Mouse (Mus musculus): ENCODE data around the gene Celf1. TPM values are rescaled to one million over a fixed set of nuclear protein-coding genes. Genes with fewer than 3 reads are reported as not detected.
"Not testable (repeated sequence)": the region's sequence is repeated elsewhere in the genome, so short reads cannot be mapped to it uniquely, and the experiment has no call there.

Celf1 gene
- polyA plus RNA-seq (2014; fragmentation: Nextera tagmentation; extraction: Ambion mirVana) = 48.5 and 53.8 TPM in 2 replicates

DNA sequence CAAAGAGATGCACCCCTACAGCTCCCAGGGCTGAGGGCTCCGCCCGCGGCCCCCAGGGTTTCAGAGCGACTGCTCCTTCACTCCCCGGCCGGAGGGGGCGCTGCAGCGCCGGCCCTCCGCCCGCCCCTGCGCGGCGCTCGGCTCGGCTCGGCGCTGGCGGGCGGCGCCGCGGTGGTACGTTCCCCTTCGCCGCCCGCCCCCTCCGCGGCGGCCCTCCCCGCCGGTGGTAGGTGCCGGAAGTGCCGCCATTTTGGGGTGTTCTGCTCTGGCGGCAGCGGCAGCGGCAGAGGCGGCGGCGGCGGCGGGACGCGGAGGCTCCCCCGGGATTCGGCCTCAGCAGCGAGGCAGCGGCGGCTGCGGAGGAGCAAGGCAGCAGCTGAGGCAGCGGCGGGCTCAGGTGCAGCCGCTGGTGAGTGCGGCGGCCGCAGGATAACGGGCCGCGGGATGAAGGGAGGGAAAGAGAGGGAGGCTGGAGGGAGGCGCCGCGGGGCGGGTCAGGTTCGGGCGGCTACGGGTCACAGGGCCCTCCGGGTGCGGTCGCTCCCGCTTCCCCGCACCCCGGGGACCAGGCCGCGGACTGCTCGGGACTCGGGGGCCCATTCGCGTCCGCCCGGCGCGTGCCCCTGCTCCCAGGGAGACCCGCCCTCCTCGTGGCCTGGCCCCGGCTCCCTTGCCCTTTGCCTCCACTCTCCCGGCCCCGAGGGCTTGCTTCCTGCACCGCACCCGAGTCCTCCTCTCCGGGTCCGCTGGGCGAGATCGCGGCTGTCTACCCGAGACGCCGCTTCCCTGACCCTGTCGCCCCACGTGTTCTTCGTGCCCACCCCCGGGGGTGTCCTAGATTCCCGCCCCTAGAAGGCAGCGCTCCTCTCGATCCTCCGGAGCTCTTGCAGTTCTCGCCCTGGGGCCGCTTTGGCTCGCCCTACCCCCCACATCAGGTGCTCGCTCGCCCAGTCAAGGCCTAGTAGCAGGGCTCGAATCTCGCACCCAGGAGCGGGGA lies at the start of gene Celf1:
TSS of gene Celf1 (plus strand) at position 150 of the 997 bp plus-strand sequence.
- DNase-seq (ENCODE audit: low spot score) (peak; percentile 95), ATAC-seq (ENCODE audit: low read depth) (peak; percentile 97)
- Histone ChIP-seq H3K4me1 (ENCODE audit: control insufficient read depth, insufficient read depth, low read length) (peaks cover 23% of the 10 kb centered on the region), H3K36me3 (ENCODE audit: control insufficient read depth, insufficient read depth, low read length) (no peaks in the 10 kb centered on the region), H3K27ac (replicated peaks; ENCODE audit: low read depth, low read length) (peak within 1 kb of the TSS; percentile 91), H3K4me2 (ENCODE audit: low read depth, low read length) (peak within 1 kb of the TSS; percentile 71), H3K9me3 (ENCODE audit: control insufficient read depth, low read length) (no peaks in the 10 kb centered on the region), H3K27me3 (replicated peaks; ENCODE audit: control insufficient read depth, insufficient read depth, low read length) (no peaks in the 10 kb centered on the region), H3K4me3 (ENCODE audit: low read depth, low read length) (peak within 1 kb of the TSS; percentile 90), H3K9ac (ENCODE audit: low read depth, low read length) (peak within 1 kb of the TSS; percentile 96)
- 0% methylated on average over 39 of the region's 113 CpGs for WGBS

DNA sequence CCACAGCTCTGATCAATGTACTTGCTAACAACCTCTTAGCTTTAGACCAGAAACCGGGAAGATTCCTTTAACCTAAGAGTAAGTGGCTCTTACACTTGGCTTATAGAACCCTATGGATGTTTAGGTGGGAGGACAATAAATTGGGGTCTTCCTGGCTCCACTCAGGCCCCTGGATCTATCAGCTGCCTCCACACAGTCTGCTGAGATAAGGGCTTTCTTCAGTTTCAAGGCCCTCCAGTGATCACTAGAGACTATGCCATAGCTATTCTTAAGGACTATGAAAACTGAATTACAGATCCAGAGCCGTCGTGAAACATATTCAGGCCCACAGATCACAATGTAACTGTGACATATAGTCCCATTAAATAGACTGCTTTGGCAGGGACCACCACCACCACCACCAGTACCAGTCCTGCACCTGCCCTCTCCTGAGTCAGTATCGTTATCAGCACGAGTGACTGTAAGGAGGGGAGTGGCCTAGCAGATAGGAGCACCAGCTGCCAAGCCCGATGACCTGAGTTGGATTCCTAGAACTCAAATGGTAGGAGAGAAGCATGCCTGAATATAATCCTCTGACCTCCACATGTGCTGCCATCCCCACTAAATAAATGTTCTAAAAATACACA lies 46.4 kb upstream of the Celf1 start:
- 94% methylated on average over 6 of the region's 6 CpGs for WGBS
- peaks cover 15% of the 10 kb centered on the region for H3K27me3 ChIP-seq (replicated peaks; ENCODE audit: control insufficient read depth, insufficient read depth, low read length)

DNA sequence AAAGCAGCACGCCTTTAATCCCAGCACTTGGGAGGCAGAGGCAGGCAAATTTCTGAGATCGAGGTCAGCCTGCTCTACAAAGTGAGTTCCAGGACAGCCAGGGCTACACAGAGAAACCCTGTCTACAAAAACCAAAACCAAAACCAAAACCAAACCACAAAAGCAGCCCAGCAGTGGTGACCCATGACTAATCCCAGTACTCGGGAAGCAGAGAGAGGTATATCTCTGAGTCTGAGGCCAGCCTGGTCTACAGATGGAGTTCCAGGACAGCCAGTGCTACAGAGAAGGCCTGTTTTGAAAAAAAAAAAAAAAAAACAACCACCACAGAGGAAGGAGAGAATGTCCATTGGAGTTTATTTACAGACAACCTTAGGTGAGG lies 45.9 kb upstream of the Celf1 start:
- H3K4me1 ChIP-seq (ENCODE audit: control insufficient read depth, insufficient read depth, low read length); H3K4me2 ChIP-seq (ENCODE audit: low read depth, low read length); H3K4me3 ChIP-seq (ENCODE audit: low read depth, low read length); DNase-seq (ENCODE audit: low spot score); H3K27ac ChIP-seq (replicated peaks; ENCODE audit: low read depth, low read length); H3K9me3 ChIP-seq (ENCODE audit: control insufficient read depth, low read length); ATAC-seq (ENCODE audit: low read depth); H3K9ac ChIP-seq (ENCODE audit: low read depth, low read length): not testable (repeated sequence)
- WGBS = 90% methylated on average over 3 of the region's 3 CpGs
- peaks cover 11% of the 10 kb centered on the region for H3K27me3 ChIP-seq (replicated peaks; ENCODE audit: control insufficient read depth, insufficient read depth, low read length)
- peaks cover 61% of the 10 kb centered on the region for H3K36me3 ChIP-seq (ENCODE audit: control insufficient read depth, insufficient read depth, low read length)

More for the DNA sequence above, 46.4 kb upstream of the Celf1 start:
- no peak overlapping the region for H3K4me3 ChIP-seq (ENCODE audit: low read depth, low read length)
- no peak overlapping the region for H3K27ac ChIP-seq (replicated peaks; ENCODE audit: low read depth, low read length)
- DNase-seq (ENCODE audit: low spot score) (no peak), ATAC-seq (ENCODE audit: low read depth) (no peak)
- peaks cover 7% of the 10 kb centered on the region; the same call in 1 of the 2 replicates for H3K4me1 ChIP-seq (ENCODE audit: control insufficient read depth, insufficient read depth, low read length)
- no peak overlapping the region for H3K9ac ChIP-seq (ENCODE audit: low read depth, low read length)
- no peak overlapping the region for H3K4me2 ChIP-seq (ENCODE audit: low read depth, low read length)
- peaks cover 56% of the 10 kb centered on the region for H3K36me3 ChIP-seq (ENCODE audit: control insufficient read depth, insufficient read depth, low read length)
- H3K9me3 ChIP-seq (ENCODE audit: control insufficient read depth, low read length) = no peaks in the 10 kb centered on the region

DNA sequence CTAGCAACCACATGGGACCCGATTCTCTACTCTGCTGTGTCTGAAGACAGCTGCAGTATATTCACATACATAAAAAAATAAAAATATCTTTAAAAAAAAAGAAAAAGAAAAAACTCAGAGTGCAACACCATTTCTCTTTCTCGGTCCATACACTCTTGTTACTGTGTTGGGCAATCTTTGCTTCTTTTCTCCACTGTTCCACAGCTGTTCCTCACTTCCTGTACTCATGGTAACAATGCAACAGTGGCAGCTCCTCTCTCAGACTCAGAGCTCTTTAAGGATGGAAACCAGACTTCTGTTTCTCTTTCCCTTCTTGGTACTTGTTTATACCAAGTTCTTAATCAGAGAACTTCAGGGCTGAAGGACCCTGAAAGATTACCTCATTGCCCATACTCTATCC lies 36.8 kb upstream of the Celf1 start:
- peak overlapping the region; percentile 97 for H3K4me3 ChIP-seq (ENCODE audit: low read depth, low read length)
- WGBS = 85% methylated on average over 2 of the region's 2 CpGs
- H3K4me2 ChIP-seq (ENCODE audit: low read depth, low read length) = peak overlapping the region; percentile 79
- H3K27me3 ChIP-seq (replicated peaks; ENCODE audit: control insufficient read depth, insufficient read depth, low read length) = no peaks in the 10 kb centered on the region
- 0 out of 2 replicates have a peak overlapping the region, but pooled peaks have one; percentile 91 for H3K27ac ChIP-seq (replicated peaks; ENCODE audit: low read depth, low read length)
- ATAC-seq (ENCODE audit: low read depth) (no peak), DNase-seq (ENCODE audit: low spot score) (no peak)
- H3K36me3 ChIP-seq (ENCODE audit: control insufficient read depth, insufficient read depth, low read length) = peaks cover 53% of the 10 kb centered on the region
- peak overlapping the region; percentile 95 for H3K9ac ChIP-seq (ENCODE audit: low read depth, low read length)
- H3K9me3 ChIP-seq (ENCODE audit: control insufficient read depth, low read length) = no peaks in the 10 kb centered on the region
- H3K4me1 ChIP-seq (ENCODE audit: control insufficient read depth, insufficient read depth, low read length) = peaks cover 11% of the 10 kb centered on the region

DNA sequence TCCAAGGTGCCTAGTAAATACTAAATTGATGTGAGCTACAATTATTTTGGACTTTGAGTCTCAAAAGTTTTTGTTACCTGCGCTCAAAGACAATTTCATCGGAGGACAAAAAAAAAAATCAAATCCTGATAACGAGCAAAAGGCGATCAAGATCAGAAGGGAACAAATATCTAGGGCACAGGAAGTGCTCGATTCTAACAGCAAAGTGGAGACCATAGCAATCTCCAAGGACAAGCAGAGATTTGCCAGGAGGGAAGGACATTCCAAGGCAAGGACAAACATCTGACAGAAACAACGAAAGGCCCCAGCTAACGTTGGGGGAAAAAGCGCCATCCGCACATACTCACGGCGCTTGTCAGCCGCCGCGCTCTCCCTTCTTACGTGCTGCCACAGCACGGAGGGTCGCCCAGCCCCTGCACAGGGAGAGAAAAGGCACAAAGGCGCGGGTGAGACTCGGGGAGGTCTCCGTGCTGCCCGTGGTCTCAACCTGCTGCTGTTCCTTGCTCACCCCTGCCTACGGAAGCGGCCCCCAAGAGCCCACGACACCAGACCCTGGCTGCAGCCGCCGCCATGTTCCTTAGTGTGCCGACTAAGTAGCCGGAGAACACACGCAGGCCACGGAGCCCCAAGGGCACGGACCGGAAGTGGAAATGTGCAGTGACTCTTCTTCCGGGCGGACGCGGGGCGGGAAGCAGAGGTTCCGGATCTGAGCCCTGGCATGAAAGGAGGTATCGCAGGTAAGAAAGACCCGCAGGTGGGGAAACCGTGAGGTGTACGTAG lies 35.9 kb upstream of the Celf1 start, which contains the start of the genes Kbtbd4 and Ndufs3:
TSS of gene Kbtbd4 (plus strand) at position 665 of the 780 bp plus-strand sequence.
TSS of gene Ndufs3 (minus strand) at position 752 of the 780 bp plus-strand sequence.
- peak; percentile 97 for ATAC-seq (ENCODE audit: low read depth)
- peaks cover 54% of the 10 kb centered on the region for H3K36me3 ChIP-seq (ENCODE audit: control insufficient read depth, insufficient read depth, low read length)
- DNase-seq (ENCODE audit: low spot score) = peak; percentile 96
- H3K4me3 ChIP-seq (ENCODE audit: low read depth, low read length) = peak within 1 kb of the TSS; percentile 97
- WGBS = under 1% methylated on average over 39 of the region's 43 CpGs
- H3K27ac ChIP-seq (replicated peaks; ENCODE audit: low read depth, low read length) = peak within 1 kb of the TSS; percentile 91
- H3K27me3 ChIP-seq (replicated peaks; ENCODE audit: control insufficient read depth, insufficient read depth, low read length) = no peaks in the 10 kb centered on the region
- peak within 1 kb of the TSS; percentile 95 for H3K9ac ChIP-seq (ENCODE audit: low read depth, low read length)
- H3K9me3 ChIP-seq (ENCODE audit: control insufficient read depth, low read length) = no peaks in the 10 kb centered on the region
- H3K4me1 ChIP-seq (ENCODE audit: control insufficient read depth, insufficient read depth, low read length) = peaks cover 11% of the 10 kb centered on the region
- H3K4me2 ChIP-seq (ENCODE audit: low read depth, low read length) = peak within 1 kb of the TSS; percentile 79

DNA sequence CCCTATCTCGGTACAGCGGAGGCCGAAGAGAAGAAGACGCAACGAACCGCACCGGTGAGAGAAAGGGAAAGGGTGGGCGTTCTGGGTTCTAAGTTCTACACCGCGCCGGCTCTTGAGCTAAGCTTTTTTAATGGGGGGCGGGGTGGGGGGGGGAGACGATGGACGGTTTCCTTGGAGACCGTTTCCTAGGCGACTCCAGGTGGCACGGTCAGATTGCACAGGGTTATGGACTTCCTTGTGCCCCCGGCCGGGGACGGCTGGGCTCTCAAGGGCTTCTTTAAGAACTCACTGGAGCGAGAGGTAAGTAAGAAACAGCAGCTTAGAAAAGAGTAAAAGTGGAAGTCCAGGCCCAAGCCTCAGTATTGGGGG lies 35.3 kb upstream of the Celf1 start:
- 0% methylated on average over 20 of the region's 21 CpGs for WGBS
- H3K36me3 ChIP-seq (ENCODE audit: control insufficient read depth, insufficient read depth, low read length) = peaks cover 59% of the 10 kb centered on the region
- ATAC-seq (ENCODE audit: low read depth) = peak; percentile 63

DNA sequence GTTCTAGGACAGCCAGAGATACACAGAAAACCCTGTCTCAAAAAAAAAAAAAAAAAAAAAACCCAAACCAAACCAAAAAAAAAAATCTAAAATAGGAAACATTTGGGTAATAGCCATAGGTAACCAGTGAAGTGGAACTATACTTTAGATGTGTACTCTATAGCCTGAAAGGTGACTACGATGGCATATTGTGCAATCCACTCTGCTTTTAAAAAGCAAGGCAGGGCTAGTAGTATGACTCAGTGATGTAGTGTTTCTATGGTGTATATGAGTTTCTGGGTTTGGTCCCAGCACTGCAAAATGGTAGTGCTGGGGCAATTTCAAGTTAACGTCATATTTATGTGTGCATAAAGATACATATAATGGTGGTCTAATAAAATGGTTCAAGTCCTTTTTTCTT lies 33.5 kb upstream of the Celf1 start:
- Histone ChIP-seq H3K9ac (ENCODE audit: low read depth, low read length) (no peak overlapping the region), H3K27ac (replicated peaks; ENCODE audit: low read depth, low read length) (no peak overlapping the region), H3K4me3 (ENCODE audit: low read depth, low read length) (no peak overlapping the region), H3K4me1 (ENCODE audit: control insufficient read depth, insufficient read depth, low read length) (peaks cover 11% of the 10 kb centered on the region), H3K4me2 (ENCODE audit: low read depth, low read length) (no peak overlapping the region), H3K9me3 (ENCODE audit: control insufficient read depth, low read length) (no peaks in the 10 kb centered on the region), H3K27me3 (replicated peaks; ENCODE audit: control insufficient read depth, insufficient read depth, low read length) (no peaks in the 10 kb centered on the region), H3K36me3 (ENCODE audit: control insufficient read depth, insufficient read depth, low read length) (peaks cover 60% of the 10 kb centered on the region)
- ATAC-seq (ENCODE audit: low read depth) (no peak), DNase-seq (ENCODE audit: low spot score) (no peak)
- WGBS = 94% methylated on average over 2 of the region's 2 CpGs

More for the DNA sequence above, 35.3 kb upstream of the Celf1 start:
- Histone ChIP-seq H3K27me3 (replicated peaks; ENCODE audit: control insufficient read depth, insufficient read depth, low read length) (no peaks in the 10 kb centered on the region), H3K9me3 (ENCODE audit: control insufficient read depth, low read length) (no peaks in the 10 kb centered on the region), H3K4me1 (ENCODE audit: control insufficient read depth, insufficient read depth, low read length) (peaks cover 11% of the 10 kb centered on the region), H3K27ac (replicated peaks; ENCODE audit: low read depth, low read length) (peak overlapping the region; percentile 91), H3K4me3 (ENCODE audit: low read depth, low read length) (peak overlapping the region; percentile 97), H3K4me2 (ENCODE audit: low read depth, low read length) (peak overlapping the region; percentile 79), H3K9ac (ENCODE audit: low read depth, low read length) (peak overlapping the region; percentile 95)
- peak; percentile 42 for DNase-seq (ENCODE audit: low spot score)

DNA sequence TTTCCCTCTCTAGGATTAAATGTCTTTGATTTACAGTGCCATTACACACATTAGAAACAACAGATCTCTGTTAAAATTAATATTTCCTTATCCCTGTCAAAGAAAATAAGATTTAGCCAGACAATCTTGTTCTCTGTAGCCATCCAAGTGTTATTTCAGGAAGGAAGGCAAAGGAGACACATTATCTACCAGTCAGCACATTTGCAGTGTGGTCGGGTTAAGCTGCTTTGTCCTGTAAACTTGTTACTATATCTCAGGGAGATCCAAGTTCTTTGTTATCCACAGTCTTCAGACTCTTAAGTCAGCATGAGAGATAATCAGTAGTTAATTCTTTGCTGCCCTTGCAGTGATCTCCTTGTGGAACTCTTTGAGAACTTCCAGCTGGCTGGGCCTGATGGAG lies 29.3 kb upstream of the Celf1 start:
- Histone ChIP-seq H3K4me3 (ENCODE audit: low read depth, low read length) (no peak overlapping the region), H3K9me3 (ENCODE audit: control insufficient read depth, low read length) (no peaks in the 10 kb centered on the region), H3K4me2 (ENCODE audit: low read depth, low read length) (no peak overlapping the region), H3K9ac (ENCODE audit: low read depth, low read length) (no peak overlapping the region), H3K27ac (replicated peaks; ENCODE audit: low read depth, low read length) (no peak overlapping the region), H3K27me3 (replicated peaks; ENCODE audit: control insufficient read depth, insufficient read depth, low read length) (no peaks in the 10 kb centered on the region), H3K36me3 (ENCODE audit: control insufficient read depth, insufficient read depth, low read length) (peaks cover 75% of the 10 kb centered on the region), H3K4me1 (ENCODE audit: control insufficient read depth, insufficient read depth, low read length) (peaks cover 6% of the 10 kb centered on the region)
- 82% methylated on average over 1 of the region's 1 CpGs for WGBS
- ATAC-seq (ENCODE audit: low read depth) (no peak), DNase-seq (ENCODE audit: low spot score) (no peak)

Data from embryonic facial prominence, embryonic 14.5 days (tissue).